Mouse (Mus musculus) lung, adult 2 months (tissue): ENCODE measurements around the gene AC134908.4. TPM values are rescaled to one million over a fixed set of nuclear protein-coding genes. Genes with fewer than 3 reads are reported as not detected.

ENCODE experiments used
- DNase-seq: peaks from one replicate; pipeline ENCODE4 v3.0.0; 2022
- H3K4me1 ChIP-seq: fragments of 200-500 bp; 2 replicates; pipeline ENCODE4 v1.6.1; 2011; ENCODE audit warnings: low read length; ENCODE audit not compliant: control insufficient read depth, insufficient read depth
- H3K4me3 ChIP-seq: fragments of 200-500 bp; replicated peaks from 2 replicates; pipeline ENCODE3; 2011; ENCODE audit warnings: low read depth, mild to moderate bottlenecking, control low read depth, low read length; ENCODE audit errors: extremely low read depth
- CTCF ChIP-seq: fragments of 200-500 bp; IDR thresholded peaks from 2 replicates; pipeline ENCODE4 v1.5.1; 2011; ENCODE audit warnings: mild to moderate bottlenecking, low read length, control low read depth; ENCODE audit not compliant: insufficient read depth
- POLR2A ChIP-seq: fragments of 200-500 bp; IDR thresholded peaks from 2 replicates; pipeline ENCODE4 v1.6.1; 2011; ENCODE audit warnings: low read depth, mild to moderate bottlenecking, control low read depth, low read length, borderline replicate concordance; ENCODE audit errors: extremely low read depth
- WGBS: fragments of 180-500 bp; shearing (Covaris S2); methylation state at CpG from one replicate; pipeline ENCODE4 v1.1.7; 2018; 5-methylcytosine and 5-hydroxymethylcytosine counted together
- polyA plus RNA-seq: library from polyadenylated mRNA; depleted of rRNA; stranded (reverse); fragments of >200 nt; gene quantifications from 2 replicates; pipeline ENCODE4 v1.2.3, GENCODE M21; 2012

Gene AC134908.4
- polyA plus RNA-seq, 1 experiment = 0.41 TPM

DNA sequence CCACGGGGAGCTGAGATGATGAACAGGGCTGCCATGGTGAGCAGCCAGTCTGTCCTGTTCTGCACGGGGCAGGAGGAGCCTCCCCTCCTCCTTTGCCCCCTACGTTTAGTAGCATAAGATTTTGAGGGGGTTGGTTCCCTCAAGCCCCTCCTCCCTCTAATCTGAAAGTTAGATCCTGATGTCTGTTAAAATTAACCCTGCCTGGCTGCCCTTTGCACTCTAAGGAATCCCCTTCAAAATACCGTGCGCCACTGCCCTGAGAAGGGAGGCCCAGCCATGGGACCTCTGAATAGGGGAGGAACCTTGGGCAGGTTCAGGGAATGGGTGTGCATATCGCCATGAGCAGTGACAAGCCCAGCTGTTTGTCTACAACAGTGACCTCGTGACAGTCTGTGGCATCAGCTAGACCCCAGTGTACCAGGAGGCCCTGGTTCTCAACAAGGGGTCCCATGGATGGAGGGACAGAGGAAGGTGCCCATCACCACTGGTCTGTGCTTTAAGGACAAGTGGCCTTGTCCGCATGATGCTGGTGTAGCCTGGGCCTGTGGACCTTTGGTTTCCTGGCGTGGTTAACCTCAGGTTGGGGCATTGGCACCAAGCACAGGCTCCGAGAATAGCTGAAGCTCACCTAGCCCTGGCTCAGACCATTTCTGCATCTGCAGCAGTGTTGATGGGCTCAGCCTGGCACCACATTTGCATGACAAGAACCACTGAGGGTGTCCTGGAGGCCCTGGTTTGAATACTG, 20.0 kb downstream of the AC134908.4 start:
- Histone ChIP-seq H3K4me1 (peaks cover 4% of the 10 kb centered on the region; the same call in 1 of the 2 replicates), H3K4me3 (no peak overlapping the region)
- no peak for DNase-seq
- TF ChIP-seq POLR2A (no peak), CTCF (no peak)
- WGBS = 82% methylated on average over 10 of the region's 10 CpGs

DNA sequence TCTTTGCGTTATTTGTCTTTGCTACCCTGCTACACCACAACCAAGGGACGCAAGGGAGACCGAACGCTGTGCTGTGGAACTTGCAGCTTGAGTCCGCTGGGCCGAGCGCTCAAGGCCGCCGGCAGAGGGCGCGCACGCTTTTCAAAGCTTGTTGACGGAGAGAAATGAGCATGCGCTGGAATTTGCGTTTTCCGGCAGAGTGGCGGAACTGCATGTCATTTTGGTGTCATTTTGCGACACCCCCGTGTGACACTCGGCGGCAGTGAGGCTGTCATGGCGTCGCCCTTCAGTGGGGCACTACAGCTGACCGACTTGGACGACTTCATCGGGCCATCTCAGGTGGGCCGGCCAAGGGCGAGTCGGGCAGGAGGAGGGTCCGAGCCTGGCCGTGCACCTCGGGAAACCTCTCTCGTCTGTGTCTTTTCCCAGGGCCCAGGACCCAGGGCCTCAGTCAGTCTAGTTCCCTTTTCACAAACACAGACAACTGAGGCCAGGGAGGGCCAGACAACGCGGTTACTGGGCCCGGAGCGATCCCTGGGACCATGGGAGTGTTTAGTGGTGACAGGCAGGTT, 21.8 kb downstream of the AC134908.4 start, which contains the start of gene Narfl:
Gene Narfl, plus strand, starts transcription at position 228 of the 572 bp plus-strand sequence.
- under 1% methylated on average over 37 of the region's 37 CpGs for WGBS

DNA sequence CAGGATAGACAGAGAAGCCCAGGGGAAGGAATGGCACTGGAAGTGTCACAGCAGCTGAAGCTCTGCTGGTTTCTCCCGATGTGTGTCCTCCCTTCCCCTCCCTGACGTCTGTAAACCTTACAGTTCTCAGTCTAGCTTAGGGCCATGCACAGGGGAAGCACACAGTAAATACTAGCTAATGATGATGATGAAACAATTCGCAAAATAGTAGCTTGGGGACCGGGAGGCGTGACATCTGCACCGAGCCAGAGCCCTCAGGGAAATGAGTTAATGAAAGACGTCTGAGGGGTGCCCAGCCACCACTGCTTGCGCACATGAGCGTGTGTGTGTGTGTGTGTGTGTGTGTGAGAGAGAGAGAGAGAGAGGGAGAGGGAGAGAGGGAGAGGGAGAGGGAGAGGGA, 26.1 kb downstream of the AC134908.4 start:
- WGBS = 51% methylated on average over 9 of the region's 9 CpGs
- H3K4me3 ChIP-seq = no peak overlapping the region
- H3K4me1 ChIP-seq = peaks cover 3% of the 10 kb centered on the region; the same call in 1 of the 2 replicates
- no peak for DNase-seq
- no peak for TF ChIP-seq POLR2A
- no peak for TF ChIP-seq CTCF

More for the DNA sequence above, 21.8 kb downstream of the AC134908.4 start, which contains the start of gene Narfl:
- TF ChIP-seq POLR2A (peak; percentile 87), CTCF (peak; percentile 83)
- DNase-seq = peak; percentile 98
- Histone ChIP-seq H3K4me3 (peak within 1 kb of the TSS; percentile 63), H3K4me1 (peaks cover 4% of the 10 kb centered on the region; the same call in 1 of the 2 replicates)

DNA sequence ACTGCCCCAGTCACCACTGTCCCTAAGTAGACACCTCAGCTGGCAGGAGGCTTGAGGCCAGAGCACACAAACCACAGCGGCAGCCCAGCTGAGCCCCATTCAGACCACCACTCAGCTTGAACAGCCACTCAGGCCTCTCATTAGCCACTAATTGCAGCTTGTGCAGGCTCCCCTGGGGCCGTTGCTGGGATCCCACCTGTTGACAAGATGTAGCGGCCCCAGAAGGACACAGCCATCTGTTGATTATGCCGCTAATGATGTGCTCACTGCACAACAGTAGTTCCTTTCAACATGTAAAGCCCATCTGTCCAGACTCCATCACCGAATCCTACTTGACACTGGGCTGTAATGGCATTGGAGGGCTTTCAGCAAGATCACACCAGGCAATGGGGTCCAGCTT, 29.6 kb downstream of the AC134908.4 start:
- 72% methylated on average over 5 of the region's 5 CpGs for WGBS
- no peak overlapping the region for H3K4me3 ChIP-seq
- TF ChIP-seq POLR2A = no peak
- no peak for TF ChIP-seq CTCF
- no peak for DNase-seq
- H3K4me1 ChIP-seq = no peaks in the 10 kb centered on the region

DNA sequence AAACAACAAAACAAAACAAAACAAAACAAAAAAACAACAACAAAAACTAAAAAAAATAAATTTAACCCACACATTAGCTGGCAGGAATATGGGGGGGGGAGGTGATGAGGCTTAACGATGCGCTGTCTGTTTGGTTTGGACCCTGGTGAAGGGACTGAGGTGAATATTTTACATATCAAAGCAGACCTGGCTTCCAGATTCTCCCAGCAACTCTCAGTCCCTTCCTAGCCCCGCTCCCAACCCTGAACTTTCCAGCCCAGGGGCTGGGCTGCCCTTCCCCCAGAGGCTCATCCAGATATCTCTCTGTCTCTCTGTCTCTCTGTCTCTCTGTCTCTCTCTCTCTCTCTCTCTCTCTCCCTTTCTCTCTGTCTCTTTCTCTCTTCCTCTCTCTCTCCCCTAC, 32.9 kb downstream of the AC134908.4 start:
- 49% methylated on average over 3 of the region's 3 CpGs for WGBS
- TF ChIP-seq CTCF (no peak), POLR2A (no peak)
- DNase-seq = no peak
- H3K4me1 ChIP-seq = no peaks in the 10 kb centered on the region
- no peak overlapping the region for H3K4me3 ChIP-seq

DNA sequence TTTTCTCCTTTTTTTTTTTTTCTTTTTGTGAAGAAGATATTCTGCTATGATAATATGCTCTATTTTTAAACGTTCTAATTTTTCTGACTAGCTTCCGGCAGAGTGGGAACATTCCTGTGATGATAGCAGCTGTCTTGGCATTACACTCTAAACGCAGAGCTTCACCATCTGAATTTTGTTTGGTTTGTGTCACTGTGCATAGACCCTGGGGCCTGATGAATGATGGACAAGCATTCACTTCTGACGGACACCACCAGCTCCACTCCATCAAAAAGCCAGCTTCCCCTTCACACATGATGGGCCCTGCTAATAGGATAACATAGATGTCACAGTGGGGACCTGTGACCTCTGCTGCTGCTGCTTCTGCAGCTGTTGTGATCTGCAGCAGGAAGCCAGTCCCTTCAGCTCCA, 33.9 kb downstream of the AC134908.4 start:
- TF ChIP-seq POLR2A = no peak
- no peak for TF ChIP-seq CTCF
- no peak overlapping the region for H3K4me3 ChIP-seq
- DNase-seq = no peak
- H3K4me1 ChIP-seq = no peaks in the 10 kb centered on the region
- WGBS = 34% methylated on average over 4 of the region's 4 CpGs

DNA sequence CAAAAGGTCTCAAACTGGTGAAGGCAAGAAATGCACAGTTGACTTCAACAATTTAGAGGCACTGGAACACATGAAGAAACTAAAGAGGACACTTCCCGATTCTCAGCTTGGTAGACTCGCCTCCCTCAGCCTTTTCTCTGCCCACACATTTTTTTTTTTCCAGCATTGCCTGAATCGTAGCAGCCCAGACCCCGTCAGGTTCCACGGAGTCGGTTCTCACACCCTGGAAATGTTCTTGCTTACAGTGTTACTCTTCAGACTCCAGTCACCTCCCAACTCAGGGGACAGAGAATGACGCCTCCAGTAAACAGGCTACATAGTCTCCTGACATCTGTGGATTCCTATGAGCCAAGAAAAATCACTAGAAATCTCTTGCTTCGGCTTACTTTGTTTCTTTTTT, 35.3 kb downstream of the AC134908.4 start:
- Histone ChIP-seq H3K4me1 (no peaks in the 10 kb centered on the region), H3K4me3 (no peak overlapping the region)
- TF ChIP-seq CTCF (no peak), POLR2A (no peak)
- DNase-seq = no peak
- 60% methylated on average over 8 of the region's 8 CpGs for WGBS

DNA sequence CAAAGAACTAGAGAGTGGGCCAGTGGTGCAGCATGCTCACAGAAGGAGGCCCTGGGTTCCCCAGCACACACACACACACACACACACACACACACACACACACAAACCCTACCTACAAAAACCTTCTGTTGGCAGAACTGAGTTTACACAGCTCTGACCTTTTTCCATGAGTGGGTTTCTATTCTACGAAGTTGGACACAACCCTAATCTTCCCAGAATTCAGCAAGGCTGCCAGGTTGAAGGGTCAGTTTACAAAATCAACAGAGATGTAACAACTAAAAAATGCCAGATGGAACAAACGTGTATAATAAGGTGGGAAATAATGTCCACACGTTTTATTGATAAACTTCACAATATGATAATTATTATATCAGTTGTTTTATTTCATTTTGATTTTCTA, 37.8 kb downstream of the AC134908.4 start:
- H3K4me1 ChIP-seq = no peaks in the 10 kb centered on the region
- WGBS = 48% methylated on average over 3 of the region's 3 CpGs
- H3K4me3 ChIP-seq = no peak overlapping the region
- DNase-seq = no peak
- no peak for TF ChIP-seq POLR2A
- TF ChIP-seq CTCF = no peak

DNA sequence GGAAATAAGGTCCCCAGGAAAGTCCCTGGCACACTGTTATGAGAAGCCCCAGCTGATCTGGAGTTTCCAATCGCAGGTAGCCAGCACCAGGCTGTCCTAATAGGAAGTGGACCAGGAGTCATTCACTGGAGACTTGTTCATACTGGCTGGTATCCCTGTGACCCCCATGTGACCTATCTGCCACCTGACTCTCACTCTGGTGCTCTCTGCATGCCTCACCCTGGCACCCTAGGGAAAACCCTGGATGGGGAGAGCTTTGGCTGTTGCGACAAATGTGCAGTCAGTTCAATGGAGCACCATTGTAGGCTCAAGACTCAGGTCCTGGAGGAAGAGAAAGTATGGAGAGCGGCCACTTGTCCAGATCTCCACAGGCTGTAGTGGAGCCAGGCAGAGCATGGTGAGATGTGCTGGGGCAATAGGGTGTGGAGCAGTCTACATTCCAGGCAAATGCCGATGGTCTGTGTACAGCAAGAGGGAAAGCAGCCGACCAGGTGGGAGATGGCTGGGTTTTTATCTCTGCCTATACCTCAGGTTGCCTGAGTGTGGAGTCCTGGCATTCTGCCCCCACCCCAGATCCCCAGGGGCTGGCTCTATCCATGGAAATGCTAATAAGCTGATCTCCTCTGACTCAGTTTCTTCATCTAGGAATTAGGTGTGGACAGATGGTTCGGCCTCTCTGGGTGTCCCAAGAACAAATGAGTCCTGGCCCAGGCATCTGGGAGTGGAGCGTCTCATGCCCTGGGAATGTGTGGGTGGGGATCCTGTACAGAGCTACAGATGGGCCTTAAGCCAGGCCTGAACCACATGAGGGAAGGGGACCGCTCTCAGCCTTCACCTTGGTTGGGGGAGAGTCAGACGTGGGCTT, 38.8 kb downstream of the AC134908.4 start:
- no peaks in the 10 kb centered on the region for H3K4me1 ChIP-seq
- H3K4me3 ChIP-seq = no peak overlapping the region
- no peak for DNase-seq
- WGBS = 55% methylated on average over 9 of the region's 9 CpGs
- TF ChIP-seq CTCF = no peak
- no peak for TF ChIP-seq POLR2A
